Mouse (Mus musculus): ENCODE results near the gene Sdhc.

DNA sequence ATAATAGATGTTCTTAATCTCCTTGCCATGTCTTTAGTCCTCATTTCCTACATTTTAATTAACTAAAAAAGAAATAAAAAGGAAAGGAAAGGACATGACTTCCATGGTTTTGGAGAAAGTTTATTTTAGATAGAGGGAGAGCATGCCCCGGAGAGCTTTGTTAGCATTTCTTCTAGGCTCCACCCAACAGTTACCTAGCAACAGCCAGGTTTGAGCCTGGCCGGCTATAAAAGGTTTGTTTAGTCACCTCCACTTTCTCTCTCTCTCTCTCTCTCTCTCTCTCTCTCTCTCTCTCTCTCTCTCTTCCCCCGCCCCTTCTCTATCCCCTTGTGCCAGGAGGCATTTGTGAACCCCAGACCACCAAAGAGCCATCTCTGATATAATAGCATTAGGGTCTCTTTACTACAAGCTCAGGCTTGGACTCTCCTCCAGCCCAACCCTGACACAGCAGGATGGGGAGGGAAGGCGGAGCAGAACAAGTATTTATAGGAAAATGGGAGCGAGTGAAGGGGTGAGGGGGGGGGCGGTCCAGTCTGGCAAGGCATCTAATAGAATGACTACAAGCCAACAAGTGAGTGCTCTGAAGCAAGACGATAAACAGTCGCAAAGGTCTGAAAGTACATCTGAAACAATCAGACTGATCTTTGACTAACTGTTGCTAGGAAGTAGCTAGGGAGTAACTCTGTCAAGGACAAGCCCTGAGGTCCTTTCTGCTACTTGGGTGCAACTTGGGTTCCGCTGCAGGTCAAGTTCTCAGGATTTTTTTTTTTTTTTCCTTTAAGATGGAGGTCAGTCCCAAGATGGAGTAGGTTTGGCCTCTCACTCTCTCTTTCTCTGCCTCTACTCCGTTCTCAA, 54.1 kb downstream of the Sdhc start:
- TF ChIP-seq TCF3 (IDR thresholded peaks at IDR 0.05; ENCODE audit: insufficient read length, low read depth) (no peak), POLR2A (IDR thresholded peaks at IDR 0.05; ENCODE audit: insufficient read length, low read depth) (no peak), POLR2AphosphoS2 (IDR thresholded peaks at IDR 0.05; ENCODE audit: insufficient read length, low read depth) (no peak), MAX (IDR thresholded peaks at IDR 0.05; ENCODE audit: low read depth) (no peak), MYOD1 (IDR thresholded peaks at IDR 0.05; ENCODE audit: control insufficient read depth in 1 of 3, insufficient read length in 2 of 3, low read depth in 2 of 3) (no peak)

Measured in myocyte (in vitro differentiated cells).